Mouse (Mus musculus) CH12.LX (cell line): Measurements from ENCODE around the gene Slu7. TPM values are rescaled to one million over a fixed set of nuclear protein-coding genes. Genes with fewer than 3 reads are reported as not detected.

Experiments used
- DNase-seq: peaks from one replicate; pipeline ENCODE4 v3.0.0-alpha.2; 2013; ENCODE audit errors: extremely low read depth
- H3K27ac ChIP-seq: 2 replicates; pipeline ENCODE4 v1.5.1; 2012; ENCODE audit warnings: low read depth, mild to moderate bottlenecking, control low read depth, moderate library complexity; ENCODE audit not compliant: insufficient read depth
- H3K27me3 ChIP-seq: replicated peaks from 2 replicates; pipeline ENCODE3; 2012; ENCODE audit warnings: inconsistent platforms
- H3K36me3 ChIP-seq, 2 experiments: replicated peaks in 1 of 2; 2 replicates each; pipeline versions ENCODE3 to v1.6.1; 2012; ENCODE audit warnings: inconsistent platforms in 1 of 2, low read length in 1 of 2, mild to moderate bottlenecking in 1 of 2, mixed read lengths in 1 of 2, moderate library complexity in 1 of 2; ENCODE audit not compliant: control insufficient read depth in 1 of 2, insufficient read depth in 1 of 2
- H3K4me1 ChIP-seq, 2 experiments: 2 replicates each; pipeline ENCODE4 v1.6.1; 2012; ENCODE audit warnings: inconsistent platforms in 1 of 2, moderate library complexity in 1 of 2; ENCODE audit not compliant: insufficient read depth in 2 of 2, control insufficient read depth in 1 of 2
- H3K4me2 ChIP-seq: 2 replicates; pipeline ENCODE4 v1.6.1; 2012; ENCODE audit warnings: low read depth, mild to moderate bottlenecking, control low read depth; ENCODE audit not compliant: poor library complexity, insufficient read depth, severe bottlenecking
- H3K4me3 ChIP-seq, 3 experiments: fragments of 150-350 bp in 1 of 3; sonication (generic) in 1 of 3; replicated peaks in 1 of 3; 2 replicates each; pipeline versions ENCODE3 to v1.5.1; 2011 to 2012; ENCODE audit warnings: low read depth in 2 of 3, low read length in 2 of 3, mild to moderate bottlenecking in 2 of 3, moderate library complexity in 2 of 3, control low read depth in 1 of 3, improper control_type of control experiment in 1 of 3, inconsistent platforms in 1 of 3, mixed read lengths in 1 of 3; ENCODE audit not compliant: poor library complexity in 1 of 3
- H3K79me2 ChIP-seq: replicated peaks from 2 replicates; pipeline ENCODE4 v1.6.1; 2012; ENCODE audit warnings: mild to moderate bottlenecking, moderate library complexity; ENCODE audit not compliant: control insufficient read depth, poor library complexity, insufficient read depth, severe bottlenecking; ENCODE audit errors: extremely low read depth
- H3K9ac ChIP-seq: 2 replicates; pipeline ENCODE4 v1.6.1; 2012; ENCODE audit warnings: low read depth, mild to moderate bottlenecking, control low read depth, moderate library complexity; ENCODE audit not compliant: insufficient read depth
- H3K9me3 ChIP-seq: replicated peaks from 2 replicates; pipeline ENCODE3; 2012; ENCODE audit warnings: low read length, inconsistent platforms, mixed read lengths
- CHD2 ChIP-seq: IDR thresholded peaks from 2 replicates; pipeline ENCODE4 v1.6.1; 2011; ENCODE audit warnings: low read length, improper control_type of control experiment
- E2F4 ChIP-seq: IDR thresholded peaks from 2 replicates; pipeline ENCODE4 v1.6.1; 2011; ENCODE audit warnings: low read depth, low read length, improper control_type of control experiment; ENCODE audit not compliant: insufficient replicate concordance
- ELF1 ChIP-seq: IDR thresholded peaks from 2 replicates; pipeline ENCODE4 v1.6.1; 2014; ENCODE audit warnings: low read depth, mild to moderate bottlenecking, inconsistent platforms, low read length, improper control_type of control experiment
- EP300 ChIP-seq: IDR thresholded peaks from 2 replicates; pipeline ENCODE4 v1.6.1; 2011; ENCODE audit warnings: low read length, improper control_type of control experiment
- ETS1 ChIP-seq: conservative IDR thresholded peaks from 2 replicates; pipeline ENCODE4 v1.6.1; 2012; ENCODE audit warnings: low read depth, mild to moderate bottlenecking, inconsistent platforms, low read length, improper control_type of control experiment, moderate library complexity
- GABPA ChIP-seq: IDR thresholded peaks from 2 replicates; pipeline ENCODE4 v1.6.1; 2012; ENCODE audit warnings: low read depth, low read length, improper control_type of control experiment, inconsistent platforms; ENCODE audit not compliant: insufficient replicate concordance
- HCFC1 ChIP-seq: IDR thresholded peaks from 2 replicates; pipeline ENCODE4 v1.6.1; 2012; ENCODE audit warnings: low read depth, mild to moderate bottlenecking, inconsistent platforms, low read length, improper control_type of control experiment
- JUN ChIP-seq: IDR thresholded peaks from 2 replicates; pipeline ENCODE4 v1.6.1; 2011; ENCODE audit warnings: low read depth, mild to moderate bottlenecking, low read length, improper control_type of control experiment, moderate library complexity; ENCODE audit not compliant: insufficient read depth
- KAT2A ChIP-seq: IDR thresholded peaks from 2 replicates; pipeline ENCODE4 v1.6.1; 2012; ENCODE audit warnings: low read length, improper control_type of control experiment, inconsistent platforms; ENCODE audit not compliant: insufficient replicate concordance
- MAX ChIP-seq: IDR thresholded peaks from 2 replicates; pipeline ENCODE4 v1.6.1; 2011; ENCODE audit warnings: low read length, improper control_type of control experiment
- MAZ ChIP-seq: IDR thresholded peaks from 2 replicates; pipeline ENCODE4 v1.6.1; 2012; ENCODE audit warnings: low read depth, mild to moderate bottlenecking, inconsistent platforms, low read length, improper control_type of control experiment, moderate library complexity
- MEF2A ChIP-seq: IDR thresholded peaks from 2 replicates; pipeline ENCODE4 v1.6.1; 2014; ENCODE audit warnings: low read depth, mild to moderate bottlenecking, inconsistent platforms, low read length, improper control_type of control experiment, borderline replicate concordance
- MYC ChIP-seq: IDR thresholded peaks from 2 replicates; pipeline ENCODE4 v1.6.1; 2011; ENCODE audit warnings: low read depth, mild to moderate bottlenecking, improper control_type of control experiment, low read length
- NRF1 ChIP-seq: IDR thresholded peaks from 2 replicates; pipeline ENCODE4 v1.6.1; 2014; ENCODE audit warnings: low read depth, mild to moderate bottlenecking, inconsistent platforms, low read length, improper control_type of control experiment, moderate library complexity
- PAX5 ChIP-seq: IDR thresholded peaks from 2 replicates; pipeline ENCODE4 v1.6.1; 2012; ENCODE audit warnings: low read length, inconsistent platforms, mixed read lengths
- POLR2A ChIP-seq: IDR thresholded peaks from 2 replicates; pipeline ENCODE4 v1.6.1; 2011; ENCODE audit warnings: low read depth, mild to moderate bottlenecking, improper control_type of control experiment, low read length
- RAD21 ChIP-seq: IDR thresholded peaks from 2 replicates; pipeline ENCODE4 v1.6.1; 2011; ENCODE audit warnings: low read depth, mild to moderate bottlenecking, low read length, improper control_type of control experiment, moderate library complexity
- RCOR1 ChIP-seq: conservative IDR thresholded peaks from 2 replicates; pipeline ENCODE4 v1.6.1; 2012; ENCODE audit warnings: low read depth, mild to moderate bottlenecking, inconsistent platforms, low read length, improper control_type of control experiment
- TBP ChIP-seq: conservative IDR thresholded peaks from 2 replicates; pipeline ENCODE4 v1.6.1; 2011; ENCODE audit warnings: low read depth, low read length, improper control_type of control experiment
- TCF12 ChIP-seq: IDR thresholded peaks from 2 replicates; pipeline ENCODE4 v1.6.1; 2014; ENCODE audit warnings: low read depth, mild to moderate bottlenecking, inconsistent platforms, low read length, improper control_type of control experiment
- UBTF ChIP-seq: IDR thresholded peaks from 2 replicates; pipeline ENCODE4 v1.6.1; 2012; ENCODE audit warnings: low read depth, mild to moderate bottlenecking, inconsistent platforms, low read length, improper control_type of control experiment, moderate library complexity
- USF1 ChIP-seq: IDR thresholded peaks from 2 replicates; pipeline ENCODE4 v1.6.1; 2014; ENCODE audit warnings: low read depth, mild to moderate bottlenecking, inconsistent platforms, low read length, improper control_type of control experiment
- ZC3H11A ChIP-seq: IDR thresholded peaks from 2 replicates; pipeline ENCODE4 v1.6.1; 2012; ENCODE audit warnings: low read depth, mild to moderate bottlenecking, inconsistent platforms, low read length, improper control_type of control experiment
- ZKSCAN1 ChIP-seq: IDR thresholded peaks from 2 replicates; pipeline ENCODE4 v1.6.1; 2012; ENCODE audit warnings: low read depth, inconsistent platforms, low read length, improper control_type of control experiment, borderline replicate concordance
- ZMIZ1 ChIP-seq: IDR thresholded peaks from 2 replicates; pipeline ENCODE4 v1.6.1; 2012; ENCODE audit warnings: low read depth, mild to moderate bottlenecking, inconsistent platforms, low read length, improper control_type of control experiment
- ZNF384 ChIP-seq: IDR thresholded peaks from 2 replicates; pipeline ENCODE4 v1.6.1; 2012; ENCODE audit warnings: low read depth, low read length, improper control_type of control experiment, inconsistent platforms
- dilution Hi-C: fragments of 300-500 bp; cut with MboI; formaldehyde crosslinking; loops from 2 replicates; pipeline ENCODE4 v1.14.3; 2020; ENCODE audit warnings: low sequenced_read_pairs; ENCODE audit not compliant: extremely low pct_unique_long_range_greater_than_20kb, extremely low pct_ligation_motif_present
- in situ Hi-C: fragments of 300-500 bp; cut with MboI; formaldehyde crosslinking; loops from 3 replicates; pipeline ENCODE4 v1.14.3; 2019; ENCODE audit warnings: low sequenced_read_pairs, low pct_ligation_motif_present, low pct_unique_long_range_greater_than_20kb, mixed read lengths
- polyA plus RNA-seq: library from polyadenylated mRNA; unstranded; fragments of >175 nt; gene quantifications from 2 replicates; pipeline ENCODE4 v1.2.1, GENCODE M21; 2012; ENCODE audit warnings: low read depth; ENCODE audit not compliant: insufficient read length
- total RNA-seq, 2 experiments: library from RNA; depleted of rRNA; stranded (reverse); fragments of 300-350 nt in 1 of 2; fragments of >200 nt in 1 of 2; gene quantifications; 2 replicates each; pipeline ENCODE4 v1.2.3; 2012 to 2014

Slu7 gene
- total and polyA plus RNA-seq, 3 experiments = 41.6 to 66.8 (median 60.3) TPM

GRCm38 (mm10) chr11:43470881-43471820 lies 37.6 kb downstream of the Slu7 start:
- H3K9me3 ChIP-seq = no peaks in the 10 kb centered on the region
- in situ Hi-C loops = no loop called here
- TF ChIP-seq ZNF384 (no peak), JUN (no peak), MEF2A (no peak), RCOR1 (no peak), TCF12 (no peak), ELF1 (no peak), ETS1 (no peak), RAD21 (no peak), USF1 (no peak), ZKSCAN1 (no peak), ZC3H11A (no peak), POLR2A (no peak), UBTF (no peak), HCFC1 (no peak), MYC (no peak), EP300 (no peak), E2F4 (no peak), NRF1 (no peak), CHD2 (no peak), KAT2A (no peak)
- TF ChIP-seq, all 38 proteins: peak for 0
- dilution Hi-C loops = no loop called here
- H3K4me3 ChIP-seq = no peak overlapping the region
- H3K27me3 ChIP-seq = peaks cover 7% of the 10 kb centered on the region
- H3K79me2 ChIP-seq = no peaks in the 10 kb centered on the region
- no peak overlapping the region for H3K27ac ChIP-seq
- no peak overlapping the region for H3K4me2 ChIP-seq
- peaks cover 0 to 7% of the 10 kb centered on the region in 2 experiments; a peak in 1 of 4 replicates for H3K4me1 ChIP-seq
- no peak overlapping the region for H3K9ac ChIP-seq
- H3K36me3 ChIP-seq = no peaks in the 10 kb centered on the region
- no peak for DNase-seq

DNA sequence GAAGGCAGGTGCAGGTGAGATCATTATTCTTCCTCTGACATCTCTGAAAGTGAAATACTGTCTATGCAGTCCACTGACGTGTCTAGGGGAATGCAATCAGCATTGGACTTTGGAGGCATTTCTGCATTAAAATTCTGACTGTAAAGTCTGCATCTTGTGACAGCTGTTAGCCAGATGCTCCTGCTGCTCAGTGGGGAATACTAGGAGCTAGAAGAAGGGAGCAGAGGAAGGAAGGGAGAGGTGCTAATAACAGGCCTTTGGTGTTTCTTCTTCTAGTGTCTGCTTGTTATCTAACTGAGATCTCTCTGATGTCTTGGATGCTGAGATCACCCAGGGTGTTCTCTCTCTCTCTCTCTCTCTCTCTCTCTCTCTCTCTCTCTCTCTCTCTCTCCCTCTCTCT lies 39.6 kb downstream of the Slu7 start:
- Histone ChIP-seq H3K79me2 (no peaks in the 10 kb centered on the region), H3K4me3 (no peak overlapping the region), H3K4me2 (no peak overlapping the region)
- TF ChIP-seq ZKSCAN1 (no peak), POLR2A (no peak), UBTF (no peak), GABPA (no peak), ZMIZ1 (no peak), ZC3H11A (no peak), USF1 (no peak), MYC (no peak), E2F4 (no peak), MAZ (no peak), JUN (no peak), MAX (no peak), PAX5 (no peak), TBP (no peak)
- TF ChIP-seq, all 38 proteins: peak for 0
- Histone ChIP-seq H3K4me1 (peaks cover 0 to 7% of the 10 kb centered on the region in 2 experiments; a peak in 1 of 4 replicates), H3K9me3 (no peaks in the 10 kb centered on the region), H3K9ac (no peak overlapping the region), H3K27me3 (peaks cover 5% of the 10 kb centered on the region), H3K27ac (no peak overlapping the region), H3K36me3 (no peaks in the 10 kb centered on the region)
- dilution Hi-C loops (no loop called here), in situ Hi-C loops (no loop called here)
- DNase-seq = no peak
